Mouse (Mus musculus) thymus, adult 2 months (tissue): ENCODE results near the gene Nav3.

Source experiments
- CTCF ChIP-seq: fragments of 200-500 bp; IDR thresholded peaks from 2 replicates; pipeline ENCODE4 v1.5.1; 2012; ENCODE audit warnings: mild to moderate bottlenecking, control low read depth, low read length, moderate library complexity, borderline replicate concordance; ENCODE audit not compliant: control insufficient read depth, poor library complexity, insufficient read depth; ENCODE audit errors: extremely low read depth
- POLR2A ChIP-seq: fragments of 200-500 bp; IDR thresholded peaks from 2 replicates; pipeline ENCODE4 v1.6.1; 2012; ENCODE audit warnings: mild to moderate bottlenecking, low read length, control low read depth, moderate library complexity; ENCODE audit not compliant: control insufficient read depth, poor library complexity, insufficient read depth; ENCODE audit errors: extremely low read depth

DNA sequence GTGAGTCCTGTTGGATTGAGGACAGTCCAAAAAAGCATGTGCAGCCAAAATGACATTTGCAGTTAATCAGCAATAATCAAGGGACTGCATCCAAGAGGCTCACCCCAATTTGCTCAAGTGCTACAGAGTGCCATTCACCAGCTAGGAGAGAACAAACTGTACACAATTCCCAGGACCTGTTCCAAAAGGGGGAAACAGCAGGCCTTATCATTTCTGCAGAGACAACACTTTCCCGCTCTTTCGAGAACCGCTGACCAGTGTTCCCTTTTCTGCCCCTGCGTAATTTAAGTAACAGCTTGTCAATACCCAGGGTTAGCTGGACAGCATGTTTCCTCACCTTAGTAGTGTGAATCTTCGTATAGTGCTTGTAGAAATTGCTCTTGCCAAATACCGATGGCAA is 55.4 kb downstream of the Nav3 start:
- TF ChIP-seq POLR2A: no peak
- no peak for TF ChIP-seq CTCF
